ENCODE assay signal across 9 mouse cellular contexts in genomic region chr1:156241035-156241434, GRCm38 (mm10). TPM values are rescaled to one million over a fixed set of nuclear protein-coding genes. Genes with fewer than 3 reads are reported as not detected.
DNase-seq lines count a peak whose midpoint lies in the region; ATAC-seq and TF ChIP-seq lines count a peak whose summit lies in the region.
"Had no signal": no experiment of that assay in that cellular context is flagged by ENCODE, and none has a peak within 500 bp of the region (broad histone marks: within the 10 kb centered on the region; RNA-seq: fewer than 3 reads in every experiment).

No protein-coding gene starts in this region.

- no peaks in the 10 kb centered on the region for H3K27me3 ChIP-seq in forebrain, postnatal 0 days (ENCODE audit: insufficient read depth, low read length)
- H3K27me3 ChIP-seq in forebrain, embryonic 11.5 days (ENCODE audit: control insufficient read depth, insufficient read depth, low read length): no peaks in the 10 kb centered on the region
- no peaks in the 10 kb centered on the region for H3K27me3 ChIP-seq in liver, adult 2 months (ENCODE audit: control insufficient read depth, insufficient read depth, low read length)
- H3K27me3 ChIP-seq in thymus, adult 2 months (ENCODE audit: control insufficient read depth, insufficient read depth, low read length): no peaks in the 10 kb centered on the region
- H3K27me3 ChIP-seq: neural tube, embryonic 12.5 days had no signal

- no peak overlapping the region for H3K27ac ChIP-seq in forebrain, postnatal 0 days (ENCODE audit: low read depth, low read length)
- H3K27ac ChIP-seq in forebrain, embryonic 11.5 days (ENCODE audit: low read depth, low read length): no peak overlapping the region
- H3K27ac ChIP-seq in liver, adult 2 months (replicated peaks; ENCODE audit: insufficient read depth, low read depth, low read length): no peak overlapping the region
- no peak overlapping the region for H3K27ac ChIP-seq in thymus, adult 2 months (ENCODE audit: control insufficient read depth, insufficient read depth, low read length)
- H3K27ac ChIP-seq: neural tube, embryonic 12.5 days had no signal

- H3K4me3 ChIP-seq in forebrain, postnatal 0 days (ENCODE audit: low read depth, low read length): no peak overlapping the region
- no peak overlapping the region for H3K4me3 ChIP-seq in forebrain, embryonic 11.5 days (ENCODE audit: low read depth, low read length)
- no peak overlapping the region for H3K4me3 ChIP-seq in liver, adult 2 months (ENCODE audit: insufficient read depth, low read depth, low read length)
- H3K4me3 ChIP-seq in thymus, adult 2 months (ENCODE audit: control insufficient read depth, insufficient read depth, low read length): no peak overlapping the region
- H3K4me3 ChIP-seq: neural tube, embryonic 12.5 days had no signal

- H3K36me3 ChIP-seq in forebrain, postnatal 0 days (ENCODE audit: insufficient read depth): no peaks in the 10 kb centered on the region
- H3K36me3 ChIP-seq in forebrain, embryonic 11.5 days (ENCODE audit: control insufficient read depth, insufficient read depth, low read length): no peaks in the 10 kb centered on the region
- H3K36me3 ChIP-seq in liver, adult 2 months (ENCODE audit: control insufficient read depth, insufficient read depth, low read length): no peaks in the 10 kb centered on the region
- H3K36me3 ChIP-seq in thymus, adult 2 months (ENCODE audit: control insufficient read depth, insufficient read depth, low read length): no peaks in the 10 kb centered on the region
- H3K36me3 ChIP-seq: neural tube, embryonic 12.5 days had no signal

- H3K4me2 ChIP-seq in forebrain, postnatal 0 days (ENCODE audit: low read depth): no peak overlapping the region
- no peak overlapping the region for H3K4me2 ChIP-seq in forebrain, embryonic 11.5 days (ENCODE audit: low read depth, low read length, severe bottlenecking)
- H3K4me2 ChIP-seq: neural tube, embryonic 12.5 days had no signal

- peak; percentile 74 for TF ChIP-seq CTCF in forebrain, postnatal 0 days (IDR thresholded peaks at IDR 0.05; ENCODE audit: low read depth)
- TF ChIP-seq CTCF in liver, adult 2 months (IDR thresholded peaks at IDR 0.05; ENCODE audit: low read depth, low read length): no peak
- TF ChIP-seq CTCF in thymus, adult 2 months (IDR thresholded peaks at IDR 0.05; ENCODE audit: borderline replicate concordance, control insufficient read depth, extremely low read depth, insufficient read depth, low read length, poor library complexity): no peak

- 41% methylated on average over 2 of the region's 2 CpGs for WGBS in forebrain, postnatal 0 days
- WGBS in forebrain, embryonic 11.5 days: 46% methylated on average over 2 of the region's 2 CpGs
- WGBS in liver, adult 2 months: 48% methylated on average over 2 of the region's 2 CpGs
- WGBS in thymus, adult 2 months: 30% methylated on average over 2 of the region's 2 CpGs

- no peak overlapping the region for H3K9ac ChIP-seq in forebrain, postnatal 0 days
- no peak overlapping the region for H3K9ac ChIP-seq in forebrain, embryonic 11.5 days (ENCODE audit: low read length)
- H3K9ac ChIP-seq in liver, adult 2 months (ENCODE audit: low read depth, low read length): no peak overlapping the region
- H3K9ac ChIP-seq: neural tube, embryonic 12.5 days had no signal

- peak; percentile 71 for ATAC-seq in forebrain, postnatal 0 days
- ATAC-seq in forebrain, embryonic 11.5 days (replicated peaks; ENCODE audit: low FRiP score): no peak

- H3K4me1 ChIP-seq in forebrain, postnatal 0 days (ENCODE audit: insufficient read depth): no peaks in the 10 kb centered on the region
- H3K4me1 ChIP-seq in forebrain, embryonic 11.5 days (replicated peaks; ENCODE audit: control insufficient read depth, insufficient read depth, low read length): no peaks in the 10 kb centered on the region
- no peaks in the 10 kb centered on the region for H3K4me1 ChIP-seq in liver, adult 2 months (ENCODE audit: control insufficient read depth, insufficient read depth, low read length)
- H3K4me1 ChIP-seq in thymus, adult 2 months (replicated peaks; ENCODE audit: control insufficient read depth, insufficient read depth, low read length): peaks cover 9% of the 10 kb centered on the region

- H3K79me2 ChIP-seq in liver, adult 2 months (ENCODE audit: control insufficient read depth, insufficient read depth, low read length): no peaks in the 10 kb centered on the region

- intact Hi-C loops in heart, postnatal 25 days (cut with DNase I): loop anchor here (1.0 kb wide), 1 partner anchor 156 kb away; no protein-coding TSS in a partner anchor

- peak; percentile 73 for DNase-seq in forebrain, postnatal 0 days
- no peak for DNase-seq in forebrain, embryonic 11.5 days (ENCODE audit: low spot score)
- peak; percentile 14 to 15 for DNase-seq in right cerebral cortex, adult 2 months (ENCODE audit: low spot score in 2 of 2)
- no peak for DNase-seq in right cerebral cortex, adult 18-20 months
- DNase-seq in embryo, embryonic 10.5 days (ENCODE audit: low spot score): peak; percentile 76
- peak; percentile 18 for DNase-seq in liver, adult 2 months (ENCODE audit: extremely low read depth, low read depth, low spot score)
- DNase-seq in thymus, adult 2 months: peak; percentile 77
- DNase-seq in heart, postnatal 25 days (ENCODE audit: low spot score): no peak

- TF ChIP-seq POLR2A in liver, adult 2 months (IDR thresholded peaks at IDR 0.05; ENCODE audit: extremely low read depth, insufficient read depth, low read length): no peak
- no peak for TF ChIP-seq POLR2A in thymus, adult 2 months (IDR thresholded peaks at IDR 0.05; ENCODE audit: control insufficient read depth, extremely low read depth, insufficient read depth, low read length, poor library complexity)

- H3K9me3 ChIP-seq in forebrain, postnatal 0 days (ENCODE audit: low read length): no peaks in the 10 kb centered on the region
- H3K9me3 ChIP-seq in forebrain, embryonic 11.5 days (ENCODE audit: control insufficient read depth, low read length): no peaks in the 10 kb centered on the region
- H3K9me3 ChIP-seq: neural tube, embryonic 12.5 days had no signal

RNA-seq across cellular contexts. Expression of gene Fam163a, which starts 36.2 kb away (rescaled TPM):
- total RNA-seq in forebrain, postnatal 0 days (2014; rRNA removed): 3.8 and 5.2 TPM in 2 replicates
- polyA plus RNA-seq in forebrain, postnatal 0 days (2015; fragmentation: Nextera tagmentation; extraction: Ambion mirVana): 4.8 and 6.9 TPM in 2 replicates
- polyA plus RNA-seq in forebrain, embryonic 11.5 days (2014; fragmentation: Nextera tagmentation; extraction: Ambion mirVana): 2.6 and 3.2 TPM in 2 replicates
- not detected in 2 replicates for total RNA-seq in liver, adult 2 months (2014; rRNA removed)
- polyA plus RNA-seq in liver, adult 2 months (2012; rRNA removed): 0.02 TPM in 1 of 2 replicates, not detected in the other
- 0.18 and 0.23 TPM in 2 replicates for polyA plus RNA-seq in thymus, adult 2 months (2012; rRNA removed)
- under 1 TPM in 1 of 2 experiments, not detected in 1; 0.06 TPM for total RNA-seq in heart, postnatal 25 days (2021)

Comparison
In these comparisons a context has a peak if more than half of its experiments do, and no peak if none do; other contexts are left out.
1. DNase-seq: peak in forebrain, postnatal 0 days (single experiment), right cerebral cortex, adult 2 months (2 of 2), embryo, embryonic 10.5 days (single experiment), liver, adult 2 months (single experiment) and thymus, adult 2 months (single experiment); none in forebrain, embryonic 11.5 days (single experiment), right cerebral cortex, adult 18-20 months (single experiment) and heart, postnatal 25 days (single experiment).